Mouse (Mus musculus) stomach, embryonic 14.5 days (tissue): ENCODE data around the gene Ripor2. TPM values are rescaled to one million over a fixed set of nuclear protein-coding genes. Genes with fewer than 3 reads are reported as not detected.

Source experiments
- ATAC-seq: fragments of 200-750 bp; cut with Nextera tagmentation; 2 replicates; pipeline ENCODE4 v1.8.0; 2017; ENCODE audit warnings: low read depth, moderate TSS enrichment; ENCODE audit not compliant: insufficient number of reproducible peaks, insufficient read depth, low FRiP score
- H3K27ac ChIP-seq: fragments of 300-500 bp; sonication (generic); 2 replicates; pipeline ENCODE4 v1.5.1; 2014; ENCODE audit warnings: mild to moderate bottlenecking, low read length, moderate library complexity, mixed read lengths
- H3K27me3 ChIP-seq: fragments of 300-500 bp; sonication (generic); 2 replicates; pipeline ENCODE4 v1.6.1; 2014; ENCODE audit warnings: low read length, control low read depth, mixed read lengths; ENCODE audit not compliant: control insufficient read depth, insufficient read depth
- H3K36me3 ChIP-seq: fragments of 300-500 bp; sonication (generic); 2 replicates; pipeline ENCODE4 v1.6.1; 2014; ENCODE audit warnings: mild to moderate bottlenecking, control low read depth, low read length, moderate library complexity, mixed read lengths; ENCODE audit not compliant: control insufficient read depth, insufficient read depth
- H3K4me1 ChIP-seq: fragments of 300-500 bp; sonication (generic); 2 replicates; pipeline ENCODE4 v1.6.1; 2014; ENCODE audit warnings: low read length, control low read depth, mixed read lengths; ENCODE audit not compliant: control insufficient read depth, insufficient read depth
- H3K4me2 ChIP-seq: fragments of 300-500 bp; sonication (generic); replicated peaks from 2 replicates; pipeline ENCODE4 v1.6.1; 2014; ENCODE audit warnings: low read depth, low read length, control low read depth
- H3K4me3 ChIP-seq: fragments of 300-500 bp; sonication (generic); 2 replicates; pipeline ENCODE4 v1.5.1; 2014; ENCODE audit warnings: low read depth, low read length, control low read depth
- H3K9ac ChIP-seq: fragments of 300-500 bp; sonication (generic); replicated peaks from 2 replicates; pipeline ENCODE4 v1.6.1; 2014; ENCODE audit warnings: low read depth, mild to moderate bottlenecking, control low read depth, low read length, moderate library complexity, mixed read lengths
- H3K9me3 ChIP-seq: fragments of 300-500 bp; sonication (generic); 2 replicates; pipeline ENCODE4 v1.6.1; 2016; ENCODE audit warnings: low read depth, low read length, control low read depth; ENCODE audit not compliant: control insufficient read depth
- WGBS: fragments of 180-500 bp; shearing (Covaris S2); extraction: QIAGEN DNeasy Blood & Tissue Kit; methylation state at CpG from one replicate; pipeline ENCODE4 v1.1.7; 2014; 5-methylcytosine and 5-hydroxymethylcytosine counted together
- polyA plus RNA-seq: library from polyadenylated mRNA; unstranded; fragments of >200 nt; fragmentation: Nextera tagmentation; extraction: Ambion mirVana; gene quantifications from 2 replicates; pipeline ENCODE4 v1.2.1, GENCODE M21; 2014

The Ripor2 gene
- polyA plus RNA-seq, 1 experiment from 2014 or later, result 2.3 TPM

GRCm38 (mm10) chr13:24639215-24640165 lies 57.5 kb downstream of the Ripor2 start:
- Histone ChIP-seq H3K9me3 (no peaks in the 10 kb centered on the region), H3K4me2 (peak overlapping the region; percentile 98), H3K4me1 (no peaks in the 10 kb centered on the region), H3K9ac (no peak overlapping the region), H3K36me3 (no peaks in the 10 kb centered on the region), H3K27me3 (no peaks in the 10 kb centered on the region), H3K4me3 (peak overlapping the region; percentile 54), H3K27ac (no peak overlapping the region)
- WGBS, result 19% methylated on average over 22 of the region's 22 CpGs
- ATAC-seq, result no peak

GRCm38 (mm10) chr13:24640166-24640560 lies 58.2 kb downstream of the Ripor2 start:
- Histone ChIP-seq H3K9me3 (no peaks in the 10 kb centered on the region), H3K27me3 (no peaks in the 10 kb centered on the region), H3K4me1 (no peaks in the 10 kb centered on the region), H3K4me3 (no peak overlapping the region), H3K4me2 (no peak overlapping the region), H3K9ac (no peak overlapping the region), H3K27ac (no peak overlapping the region), H3K36me3 (no peaks in the 10 kb centered on the region)
- WGBS, result 55% methylated on average over 4 of the region's 4 CpGs
- no peak for ATAC-seq

GRCm38 (mm10) chr13:24640836-24641385 lies 58.9 kb downstream of the Ripor2 start:
- Histone ChIP-seq H3K36me3 (no peaks in the 10 kb centered on the region), H3K27ac (no peak overlapping the region), H3K4me2 (no peak overlapping the region), H3K4me3 (no peak overlapping the region), H3K9me3 (no peaks in the 10 kb centered on the region), H3K9ac (no peak overlapping the region), H3K27me3 (no peaks in the 10 kb centered on the region), H3K4me1 (no peaks in the 10 kb centered on the region)
- ATAC-seq, result no peak
- WGBS, result 75% methylated on average over 3 of the region's 3 CpGs

- Histone ChIP-seq H3K9ac (no peak overlapping the region), H3K9me3 (no peaks in the 10 kb centered on the region), H3K4me1 (no peaks in the 10 kb centered on the region), H3K27me3 (no peaks in the 10 kb centered on the region), H3K27ac (no peak overlapping the region), H3K4me3 (no peak overlapping the region), H3K4me2 (no peak overlapping the region), H3K36me3 (no peaks in the 10 kb centered on the region)
- whole genome bisulfite sequencing, result 72% methylated on average over 7 of the region's 7 CpGs
- ATAC-seq, result no peak
These were observed 59.8 kb downstream of the Ripor2 start for GRCm38 (mm10) chr13:24641491-24642430.

GRCm38 (mm10) chr13:24645146-24645545 lies 63.2 kb downstream of the Ripor2 start:
- WGBS, result 78% methylated on average over 3 of the region's 3 CpGs
- H3K9me3 ChIP-seq, result no peaks in the 10 kb centered on the region
- H3K36me3 ChIP-seq, result no peaks in the 10 kb centered on the region
- no peak overlapping the region for H3K4me3 ChIP-seq
- no peak for ATAC-seq
- no peak overlapping the region for H3K27ac ChIP-seq
- H3K4me1 ChIP-seq, result no peaks in the 10 kb centered on the region
- no peak overlapping the region for H3K4me2 ChIP-seq
- H3K9ac ChIP-seq, result no peak overlapping the region
- H3K27me3 ChIP-seq, result no peaks in the 10 kb centered on the region

- Histone ChIP-seq H3K4me3 (no peak overlapping the region), H3K4me2 (no peak overlapping the region), H3K36me3 (no peaks in the 10 kb centered on the region), H3K4me1 (no peaks in the 10 kb centered on the region), H3K9me3 (no peaks in the 10 kb centered on the region), H3K27me3 (no peaks in the 10 kb centered on the region), H3K27ac (no peak overlapping the region), H3K9ac (no peak overlapping the region)
- 71% methylated on average over 3 of the region's 3 CpGs for WGBS
- no peak for ATAC-seq
These were observed 64.3 kb downstream of the Ripor2 start for GRCm38 (mm10) chr13:24646324-24646723.

- Histone ChIP-seq H3K4me1 (no peaks in the 10 kb centered on the region), H3K36me3 (no peaks in the 10 kb centered on the region), H3K27ac (no peak overlapping the region), H3K4me3 (no peak overlapping the region), H3K9me3 (no peaks in the 10 kb centered on the region), H3K9ac (no peak overlapping the region), H3K27me3 (no peaks in the 10 kb centered on the region), H3K4me2 (no peak overlapping the region)
- 86% methylated on average over 2 of the region's 2 CpGs for WGBS
- ATAC-seq, result no peak
These were observed 65.5 kb downstream of the Ripor2 start for GRCm38 (mm10) chr13:24647444-24647843.

GRCm38 (mm10) chr13:24648027-24648426 lies 66.0 kb downstream of the Ripor2 start:
- H3K9ac ChIP-seq, result no peak overlapping the region
- ATAC-seq, result no peak
- H3K4me2 ChIP-seq, result no peak overlapping the region
- H3K9me3 ChIP-seq, result no peaks in the 10 kb centered on the region
- no peak overlapping the region for H3K27ac ChIP-seq
- 69% methylated on average over 5 of the region's 5 CpGs for WGBS
- no peaks in the 10 kb centered on the region for H3K27me3 ChIP-seq
- no peaks in the 10 kb centered on the region for H3K36me3 ChIP-seq
- no peak overlapping the region for H3K4me3 ChIP-seq
- H3K4me1 ChIP-seq, result no peaks in the 10 kb centered on the region
